In genomic region chr7:18883991-18884744, GRCm38 (mm10) we compare ENCODE assay signal across 12 mouse cellular contexts. TPM values are rescaled to one million over a fixed set of nuclear protein-coding genes. Genes with fewer than 3 reads are reported as not detected.
DNase-seq lines count a peak whose midpoint lies in the region; ATAC-seq and TF ChIP-seq lines count a peak whose summit lies in the region.
"Had no signal": no experiment of that assay in that cellular context is flagged by ENCODE, and none has a peak within 500 bp of the region (broad histone marks: within the 10 kb centered on the region; RNA-seq: fewer than 3 reads in every experiment).

No protein-coding gene starts in this region.

- peak; percentile 18; the same call in 1 of the 2 replicates for ATAC-seq in hindbrain, embryonic 16.5 days
- ATAC-seq in hindbrain, embryonic 11.5 days (ENCODE audit: low FRiP score) = no peak
- ATAC-seq in monocyte, adult 5-6 weeks (replicated peaks; ENCODE audit: insufficient number of reproducible peaks, low FRiP score, low TSS enrichment, poor library complexity, severe bottlenecking) = peak; percentile 78
- ATAC-seq: Patski had no signal

- no peak for DNase-seq in hindbrain, embryonic 11.5 days (ENCODE audit: low spot score)
- DNase-seq in ES-CJ7 (ENCODE audit: low read depth, low spot score) = peak; percentile 65
- DNase-seq in liver, adult 2 months (ENCODE audit: extremely low read depth, low read depth, low spot score) = no peak
- DNase-seq in embryo, embryonic 9.5 days (ENCODE audit: extremely low spot score) = no peak
- no peak for DNase-seq in adrenal gland, adult (ENCODE audit: inconsistent age in 2 of 2, low spot score in 1 of 2)
- DNase-seq in embryo, embryonic 11 days = no peak
- DNase-seq: cerebellum, adult 9-11 months had no signal

- no peaks in the 10 kb centered on the region for H3K36me3 ChIP-seq in hindbrain, embryonic 16.5 days (ENCODE audit: control insufficient read depth, insufficient read depth, low read length)
- no peaks in the 10 kb centered on the region for H3K36me3 ChIP-seq in hindbrain, embryonic 11.5 days (ENCODE audit: control insufficient read depth, insufficient read depth, low read length)
- H3K36me3 ChIP-seq in liver, adult 2 months (ENCODE audit: control insufficient read depth, insufficient read depth, low read length) = no peaks in the 10 kb centered on the region

- TF ChIP-seq CTCF in liver, adult 2 months (IDR thresholded peaks at IDR 0.05; ENCODE audit: low read depth, low read length) = no peak

- WGBS in hindbrain, embryonic 16.5 days = 67% methylated on average over 9 of the region's 9 CpGs
- 63% methylated on average over 9 of the region's 9 CpGs for WGBS in hindbrain, embryonic 11.5 days
- WGBS in liver, adult 2 months = 33% methylated on average over 9 of the region's 9 CpGs

- H3K27ac ChIP-seq in hindbrain, embryonic 16.5 days (ENCODE audit: low read depth, low read length) = no peak overlapping the region
- no peak overlapping the region for H3K27ac ChIP-seq in hindbrain, embryonic 11.5 days (ENCODE audit: low read depth, low read length)
- H3K27ac ChIP-seq in liver, adult 2 months (replicated peaks; ENCODE audit: insufficient read depth, low read depth, low read length) = no peak overlapping the region
- H3K27ac ChIP-seq: heart, adult 2 months; limb, embryonic 12.5 days had no signal

- no peak for TF ChIP-seq POLR2A in liver, adult 2 months (IDR thresholded peaks at IDR 0.05; ENCODE audit: extremely low read depth, insufficient read depth, low read length)

- H3K9ac ChIP-seq in hindbrain, embryonic 16.5 days (ENCODE audit: low read depth, low read length) = no peak overlapping the region; the same call in 1 of the 2 replicates
- no peak overlapping the region for H3K9ac ChIP-seq in hindbrain, embryonic 11.5 days (ENCODE audit: low read depth, low read length)
- H3K9ac ChIP-seq in liver, adult 2 months (ENCODE audit: low read depth, low read length) = no peak overlapping the region
- H3K9ac ChIP-seq: limb, embryonic 12.5 days had no signal

- H3K9me3 ChIP-seq in hindbrain, embryonic 16.5 days (ENCODE audit: control insufficient read depth, low read length) = no peaks in the 10 kb centered on the region
- H3K9me3 ChIP-seq in hindbrain, embryonic 11.5 days (ENCODE audit: control insufficient read depth, low read length) = no peaks in the 10 kb centered on the region
- H3K9me3 ChIP-seq: limb, embryonic 12.5 days had no signal

- no peaks in the 10 kb centered on the region for H3K4me1 ChIP-seq in hindbrain, embryonic 16.5 days (ENCODE audit: control insufficient read depth, insufficient read depth, low read depth, low read length)
- no peaks in the 10 kb centered on the region for H3K4me1 ChIP-seq in hindbrain, embryonic 11.5 days (replicated peaks; ENCODE audit: control insufficient read depth, insufficient read depth, low read length)
- 0 out of 2 replicates have a peak, but pooled peaks cover 1% of the 10 kb centered on the region for H3K4me1 ChIP-seq in liver, adult 2 months (ENCODE audit: control insufficient read depth, insufficient read depth, low read length)
- H3K4me1 ChIP-seq: limb, embryonic 12.5 days had no signal

- H3K4me2 ChIP-seq in hindbrain, embryonic 16.5 days (ENCODE audit: low read length) = no peak overlapping the region
- H3K4me2 ChIP-seq in hindbrain, embryonic 11.5 days (replicated peaks; ENCODE audit: low read depth, low read length) = no peak overlapping the region
- H3K4me2 ChIP-seq: limb, embryonic 12.5 days had no signal

- no peak overlapping the region for H3K4me3 ChIP-seq in hindbrain, embryonic 16.5 days (ENCODE audit: low read length)
- H3K4me3 ChIP-seq in hindbrain, embryonic 11.5 days (ENCODE audit: low read depth, low read length) = no peak overlapping the region
- peak overlapping the region; percentile 18; the same call in 1 of the 2 replicates for H3K4me3 ChIP-seq in liver, adult 2 months (ENCODE audit: insufficient read depth, low read depth, low read length)
- H3K4me3 ChIP-seq: heart, adult 2 months; limb, embryonic 12.5 days had no signal

- no peaks in the 10 kb centered on the region for H3K79me2 ChIP-seq in liver, adult 2 months (ENCODE audit: control insufficient read depth, insufficient read depth, low read length)

- no peaks in the 10 kb centered on the region for H3K27me3 ChIP-seq in hindbrain, embryonic 16.5 days (replicated peaks; ENCODE audit: control insufficient read depth, insufficient read depth, low read length)
- H3K27me3 ChIP-seq in hindbrain, embryonic 11.5 days (ENCODE audit: control insufficient read depth, insufficient read depth, low read length) = no peaks in the 10 kb centered on the region
- no peaks in the 10 kb centered on the region for H3K27me3 ChIP-seq in liver, adult 2 months (ENCODE audit: control insufficient read depth, insufficient read depth, low read length)
- H3K27me3 ChIP-seq: limb, embryonic 12.5 days; Patski had no signal

RNA-seq across cellular contexts. Expression of gene Pglyrp1, which starts 13.0 kb away (rescaled TPM):
- 31.2 and 36.7 TPM in 2 replicates for polyA plus RNA-seq in hindbrain, embryonic 16.5 days (2015; fragmentation: Nextera tagmentation; extraction: Ambion mirVana)
- polyA plus RNA-seq in hindbrain, embryonic 11.5 days (2014; fragmentation: Nextera tagmentation; extraction: Ambion mirVana) = 2.8 and 2.9 TPM in 2 replicates
- 0.18 and 0.27 TPM in 2 replicates for total RNA-seq in liver, adult 2 months (2014; rRNA removed)
- 1.7 and 2.0 TPM in 2 replicates for polyA plus RNA-seq in liver, adult 2 months (2012; rRNA removed)
- total RNA-seq in monocyte, adult 5-6 weeks (2017) = 88.5 to 148 TPM (median 139 TPM) in 3 replicates

RNA-seq across cellular contexts. Expression of gene Ccdc61, which starts 26.0 kb away (rescaled TPM):
- polyA plus RNA-seq in hindbrain, embryonic 16.5 days (2015; fragmentation: Nextera tagmentation; extraction: Ambion mirVana) = 29.1 and 35.7 TPM in 2 replicates
- 22.9 and 27.3 TPM in 2 replicates for polyA plus RNA-seq in hindbrain, embryonic 11.5 days (2014; fragmentation: Nextera tagmentation; extraction: Ambion mirVana)
- 5.6 and 7.7 TPM in 2 replicates for total RNA-seq in liver, adult 2 months (2014; rRNA removed)
- polyA plus RNA-seq in liver, adult 2 months (2012; rRNA removed) = 9.7 and 12.0 TPM in 2 replicates
- total RNA-seq in monocyte, adult 5-6 weeks (2017) = 10.6 to 30.0 TPM (median 24.7 TPM) in 3 replicates

RNA-seq across cellular contexts. Expression of gene Nova2, which starts 41.5 kb away (rescaled TPM):
- 10.4 and 12.3 TPM in 2 replicates for polyA plus RNA-seq in hindbrain, embryonic 16.5 days (2015; fragmentation: Nextera tagmentation; extraction: Ambion mirVana)
- polyA plus RNA-seq in hindbrain, embryonic 11.5 days (2014; fragmentation: Nextera tagmentation; extraction: Ambion mirVana) = 12.7 and 18.0 TPM in 2 replicates
- 0.09 and 0.27 TPM in 2 replicates for total RNA-seq in liver, adult 2 months (2014; rRNA removed)
- 0.16 and 0.24 TPM in 2 replicates for polyA plus RNA-seq in liver, adult 2 months (2012; rRNA removed)
- total RNA-seq in monocyte, adult 5-6 weeks (2017) = not detected in 3 replicates

RNA-seq across cellular contexts. Expression of gene Mill2, which starts 44.4 kb away (rescaled TPM):
- 0.38 and 1.2 TPM in 2 replicates for polyA plus RNA-seq in hindbrain, embryonic 16.5 days (2015; fragmentation: Nextera tagmentation; extraction: Ambion mirVana)
- 0.13 and 0.48 TPM in 2 replicates for polyA plus RNA-seq in hindbrain, embryonic 11.5 days (2014; fragmentation: Nextera tagmentation; extraction: Ambion mirVana)
- 0.83 and 1.1 TPM in 2 replicates for total RNA-seq in liver, adult 2 months (2014; rRNA removed)
- 0.37 and 0.50 TPM in 2 replicates for polyA plus RNA-seq in liver, adult 2 months (2012; rRNA removed)
- 0.19 to 0.75 TPM in 2 of 3 replicates, not detected in the other for total RNA-seq in monocyte, adult 5-6 weeks (2017)
- polyA plus RNA-seq: limb, embryonic 12.5 days had no signal
